Mouse (Mus musculus) heart, postnatal 36 days (tissue): ENCODE measurements at regions not wholly inside any gene's neighbourhood (a gene's known extent, or its start where the extent isn't known, plus 50 kb on each side); places are given as distances from the start of the nearest gene placed in this dataset.

ENCODE experiments used
- DNase-seq, 2 experiments: peaks; one replicate each; pipeline ENCODE4 v3.0.0; 2021 to 2022
- intact Hi-C: fragments of 180-260 bp; cut with DNase I; formaldehyde crosslinking; loops from one replicate; pipeline ENCODE4 v1.15.1; 2025

- no peak for DNase-seq
- intact Hi-C loops: no loop called here
Observed at GRCm38 (mm10) chr16:30762898-30763595, 163.5 kb downstream of the Fam43a start.

GRCm38 (mm10) chr16:30765591-30765990 is 166.1 kb downstream of the Fam43a start:
- intact Hi-C loops: no loop called here
- no peak for DNase-seq

DNA sequence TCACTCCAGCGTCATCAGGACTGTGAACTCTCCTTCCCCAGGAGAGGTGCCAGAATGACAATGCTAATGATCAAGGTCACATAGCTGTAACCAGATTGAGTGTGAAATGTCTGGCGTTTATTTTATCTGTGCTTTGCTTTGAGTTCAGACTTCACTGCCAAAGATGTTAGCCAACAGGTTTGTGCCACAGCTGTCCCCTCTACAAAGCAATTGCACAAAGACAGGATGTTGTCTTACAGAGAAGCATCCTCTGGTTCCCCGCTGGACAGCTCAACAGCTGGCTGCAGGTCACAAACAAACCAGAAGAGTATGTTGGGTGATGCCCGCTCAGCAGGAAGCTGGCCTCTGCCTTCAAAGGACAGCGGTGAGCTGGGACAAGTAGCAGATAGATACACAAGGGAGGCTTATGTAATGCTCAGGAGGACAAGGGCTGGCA is 169.5 kb downstream of the Fam43a start:
- DNase-seq: peak; percentile 49 to 54
- intact Hi-C loops: no loop called here

DNA sequence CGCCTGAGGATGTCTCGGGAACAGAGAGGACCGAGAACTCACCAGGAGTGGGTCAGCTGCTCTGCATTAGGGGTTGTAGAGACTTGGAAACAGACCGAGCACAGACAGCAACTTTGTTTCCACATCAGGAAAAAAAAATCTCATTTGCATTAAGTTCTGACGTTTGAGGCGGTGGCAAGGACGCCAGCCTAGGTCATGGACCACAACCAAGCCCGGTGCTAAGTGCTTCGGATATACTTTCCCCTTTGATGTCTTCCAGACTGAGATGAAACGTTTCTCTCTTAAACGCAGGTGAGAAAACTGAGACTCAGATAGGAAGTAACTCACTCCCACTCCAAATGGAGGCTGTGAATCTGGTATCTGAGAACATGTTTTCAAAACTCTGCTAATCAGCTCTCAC is 169.9 kb downstream of the Fam43a start:
- intact Hi-C loops: no loop called here
- no peak for DNase-seq

GRCm38 (mm10) chr16:30772802-30773201 is 173.3 kb downstream of the Fam43a start:
- peak in 1 of 2 experiments; percentile 43 for DNase-seq
- intact Hi-C loops: no loop called here

GRCm38 (mm10) chr16:30774951-30775661 is 175.6 kb downstream of the Fam43a start:
- peak; percentile 56 to 57 for DNase-seq

GRCm38 (mm10) chr16:30775740-30776700 is 176.5 kb downstream of the Fam43a start:
- peak in 1 of 2 experiments; percentile 49 for DNase-seq
- intact Hi-C loops: no loop called here

More at GRCm38 (mm10) chr16:30774951-30775661, 175.6 kb downstream of the Fam43a start:
- intact Hi-C loops: no loop called here

DNA sequence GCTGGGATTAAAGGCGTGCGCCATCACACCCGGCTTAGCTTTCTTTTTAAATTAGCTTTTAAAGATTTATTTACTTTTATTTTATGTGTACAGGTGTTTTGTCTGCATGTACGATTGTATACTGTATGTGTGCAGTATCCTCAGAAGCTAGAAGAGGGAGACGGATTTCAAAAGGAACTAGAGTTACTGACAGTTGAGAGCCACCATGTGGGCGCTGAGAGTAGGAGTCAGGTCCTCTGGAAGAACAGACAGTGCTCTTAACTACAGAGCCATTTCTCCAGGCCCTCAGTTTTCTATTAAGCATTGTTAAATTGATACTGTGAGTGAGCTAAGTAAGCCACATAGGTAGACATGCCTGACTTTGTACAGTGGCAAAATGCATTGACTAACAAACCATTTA is 177.9 kb downstream of the Fam43a start:
- DNase-seq: no peak
- intact Hi-C loops: no loop called here

GRCm38 (mm10) chr16:30778078-30778477 is 178.6 kb downstream of the Fam43a start:
- DNase-seq: no peak
- intact Hi-C loops: no loop called here

DNA sequence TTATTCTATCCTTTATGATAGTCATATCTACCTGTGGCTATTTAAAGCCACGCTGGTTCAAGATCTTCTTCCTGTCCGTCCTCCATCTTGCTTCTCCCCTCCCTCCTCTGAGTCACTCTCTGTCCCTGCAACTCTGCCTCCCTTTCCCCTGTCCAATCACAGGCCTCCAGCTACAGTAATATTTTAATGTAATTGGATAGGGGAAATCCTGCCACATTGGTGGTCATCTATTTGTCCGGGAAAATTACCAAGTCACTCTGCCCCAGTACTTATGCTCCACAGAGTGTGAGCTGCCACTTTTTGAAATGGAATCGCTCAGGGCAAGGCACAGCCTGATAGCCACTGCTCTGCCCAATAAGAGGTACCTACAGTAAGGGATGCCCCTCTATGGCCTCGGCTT is 179.4 kb downstream of the Fam43a start:
- DNase-seq: no peak
- intact Hi-C loops: no loop called here

GRCm38 (mm10) chr16:30784261-30784660 is 184.7 kb downstream of the Fam43a start:
- no peak for DNase-seq
- intact Hi-C loops: no loop called here

GRCm38 (mm10) chr16:30784949-30785348 is 185.4 kb downstream of the Fam43a start:
- no peak for DNase-seq
- intact Hi-C loops: no loop called here

DNA sequence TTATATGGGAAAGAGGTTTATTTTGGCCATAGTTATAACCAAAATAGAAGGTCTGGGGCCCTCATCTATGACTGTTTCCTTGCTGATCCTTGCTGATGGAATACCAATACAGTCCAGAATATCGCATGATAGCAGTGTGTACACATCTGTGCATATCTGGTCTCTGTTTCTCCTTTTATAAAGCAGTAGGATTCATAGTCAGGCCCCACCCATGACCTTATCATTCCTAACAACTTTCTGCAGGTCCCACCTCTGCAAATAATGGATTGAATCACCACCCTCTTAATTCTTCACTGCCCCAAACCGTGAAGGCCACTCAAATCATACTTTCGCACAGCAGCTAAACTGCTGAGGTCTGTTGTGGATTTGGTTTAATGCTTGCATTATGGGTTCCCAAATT is 186.5 kb downstream of the Fam43a start:
- DNase-seq: no peak
- intact Hi-C loops: no loop called here

DNA sequence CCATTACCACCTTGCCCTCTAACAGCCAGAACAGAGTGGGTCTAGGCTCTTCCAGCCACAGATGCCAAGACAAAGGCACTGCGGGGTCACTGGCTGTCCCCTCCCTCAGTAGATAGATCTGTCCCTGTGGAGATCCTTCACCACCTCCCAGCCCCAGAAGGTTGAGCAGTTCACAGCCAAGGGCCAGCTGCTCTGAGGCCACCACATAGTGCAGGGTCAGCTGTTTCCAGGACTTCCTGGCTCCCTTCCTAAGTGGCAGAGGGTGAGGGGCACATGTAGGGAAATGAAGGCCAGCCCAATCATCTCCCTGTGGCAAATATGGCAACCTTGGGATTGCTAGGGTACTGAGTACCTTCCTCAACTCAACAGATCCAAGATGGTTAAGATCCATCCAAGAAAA is 187.8 kb downstream of the Fam43a start:
- DNase-seq: peak in 1 of 2 experiments; percentile 42
- intact Hi-C loops: no loop called here

GRCm38 (mm10) chr16:30788321-30788781 is 188.8 kb downstream of the Fam43a start:
- peak in 1 of 2 experiments; percentile 51 for DNase-seq
- intact Hi-C loops: no loop called here

GRCm38 (mm10) chr16:30788944-30789781 is 189.6 kb downstream of the Fam43a start:
- peak in 1 of 2 experiments; percentile 42 for DNase-seq

GRCm38 (mm10) chr16:30790036-30790435 is 190.5 kb downstream of the Fam43a start:
- DNase-seq: peak in 1 of 2 experiments; percentile 77
- intact Hi-C loops: loop anchor here (2.0 to 10.0 kb wide), 3 partner anchors 187 to 275 kb away; partner anchors contain the start of gene Fam43a

More at GRCm38 (mm10) chr16:30788944-30789781, 189.6 kb downstream of the Fam43a start:
- intact Hi-C loops: no loop called here

- peak; percentile 56 to 62 for DNase-seq
- intact Hi-C loops: loop anchor here (2.0 to 10.0 kb wide), 3 partner anchors 187 to 274 kb away; partner anchors contain the start of gene Fam43a
Observed at GRCm38 (mm10) chr16:30790551-30791001, 191.1 kb downstream of the Fam43a start.
